Mouse (Mus musculus) layer of hippocampus, adult 9-11 months (tissue): ENCODE results near the gene F830045P16Rik.

Experiments
- DNase-seq: peaks from one replicate; pipeline ENCODE4 v3.0.0; 2022

Gene F830045P16Rik

GRCm38 (mm10) chr2:129536377-129536776 lies at the start of gene F830045P16Rik:
TSS of gene F830045P16Rik (minus strand) at chr2:129536602.
- DNase-seq = no peak

- DNase-seq = peak; percentile 77
Observed at GRCm38 (mm10) chr2:129585904-129586514, 49.6 kb upstream of the F830045P16Rik start.

- DNase-seq = no peak
Observed at GRCm38 (mm10) chr2:129584905-129585304, 48.5 kb upstream of the F830045P16Rik start.

- DNase-seq = no peak
Observed at GRCm38 (mm10) chr2:129582261-129582660, 45.9 kb upstream of the F830045P16Rik start.

- no peak for DNase-seq
Observed at GRCm38 (mm10) chr2:129581826-129582225, 45.4 kb upstream of the F830045P16Rik start.

- DNase-seq = peak; percentile 73
Observed at GRCm38 (mm10) chr2:129580656-129581055, 44.3 kb upstream of the F830045P16Rik start.

- DNase-seq = peak; percentile 70
Observed at GRCm38 (mm10) chr2:129576611-129577447, 40.4 kb upstream of the F830045P16Rik start.

- no peak for DNase-seq
Observed at GRCm38 (mm10) chr2:129575113-129575512, 38.7 kb upstream of the F830045P16Rik start.

- DNase-seq = peak; percentile 84
Observed at GRCm38 (mm10) chr2:129574395-129575046, 38.1 kb upstream of the F830045P16Rik start.

GRCm38 (mm10) chr2:129573701-129574273 lies 37.4 kb upstream of the F830045P16Rik start:
- no peak for DNase-seq

- no peak for DNase-seq
Observed at GRCm38 (mm10) chr2:129569556-129569955, 33.2 kb upstream of the F830045P16Rik start.

- no peak for DNase-seq
Observed at GRCm38 (mm10) chr2:129569120-129569519, 32.7 kb upstream of the F830045P16Rik start.

GRCm38 (mm10) chr2:129563944-129564709 lies 27.7 kb upstream of the F830045P16Rik start:
- peak; percentile 47 for DNase-seq

- DNase-seq = peak; percentile 81
Observed at GRCm38 (mm10) chr2:129561796-129562195, 25.4 kb upstream of the F830045P16Rik start.

GRCm38 (mm10) chr2:129558875-129559219 lies 22.4 kb upstream of the F830045P16Rik start:
- no peak for DNase-seq

- DNase-seq = no peak
Observed at GRCm38 (mm10) chr2:129558008-129558874, 21.8 kb upstream of the F830045P16Rik start.

GRCm38 (mm10) chr2:129556081-129556480 lies 19.7 kb upstream of the F830045P16Rik start:
- no peak for DNase-seq

GRCm38 (mm10) chr2:129550781-129551180 lies 14.4 kb upstream of the F830045P16Rik start:
- DNase-seq = no peak

GRCm38 (mm10) chr2:129549537-129550135 lies 13.2 kb upstream of the F830045P16Rik start:
- peak; percentile 78 for DNase-seq

- peak; percentile 63 for DNase-seq
Observed at GRCm38 (mm10) chr2:129546772-129547171, 10.4 kb upstream of the F830045P16Rik start.

- no peak for DNase-seq
Observed at GRCm38 (mm10) chr2:129545596-129545995, 9.2 kb upstream of the F830045P16Rik start.
